Mouse (Mus musculus): ENCODE results near the gene Zfp936. TPM values are rescaled to one million over a fixed set of nuclear protein-coding genes. Genes with fewer than 3 reads are reported as not detected.
"Not testable (repeated sequence)": the region's sequence is repeated elsewhere in the genome, so short reads cannot be mapped to it uniquely, and the experiment has no call there.

Zfp936 gene
- not detected in 2 replicates for polyA plus RNA-seq (2014; fragmentation: Nextera tagmentation; extraction: Ambion mirVana)

- not testable (repeated sequence) for H3K4me2 ChIP-seq (replicated peaks); H3K4me3 ChIP-seq (replicated peaks; ENCODE audit: low read length); DNase-seq (ENCODE audit: low spot score); H3K36me3 ChIP-seq (replicated peaks; ENCODE audit: control insufficient read depth, insufficient read depth); H3K27ac ChIP-seq; H3K27me3 ChIP-seq (ENCODE audit: control insufficient read depth, insufficient read depth, low read length); H3K4me1 ChIP-seq (replicated peaks; ENCODE audit: control insufficient read depth, insufficient read depth, low read length); H3K9ac ChIP-seq; ATAC-seq (ENCODE audit: low FRiP score)
- H3K9me3 ChIP-seq (ENCODE audit: control insufficient read depth, low read length): peaks cover 11% of the 10 kb centered on the region
- WGBS: 82% methylated on average over 10 of the region's 10 CpGs
Measured at GRCm38 (mm10) chr7:43113929-43114328, at the start of gene Zfp936. TSS of gene Zfp936 (plus strand) at chr7:43114229.

GRCm38 (mm10) chr7:43077831-43078230 is 36.2 kb upstream of the Zfp936 start:
- H3K4me1 ChIP-seq (replicated peaks; ENCODE audit: control insufficient read depth, insufficient read depth, low read length): no peaks in the 10 kb centered on the region
- ATAC-seq (ENCODE audit: low FRiP score): no peak
- no peak overlapping the region for H3K9ac ChIP-seq
- peaks cover 20% of the 10 kb centered on the region for H3K9me3 ChIP-seq (ENCODE audit: control insufficient read depth, low read length)
- no peaks in the 10 kb centered on the region for H3K27me3 ChIP-seq (ENCODE audit: control insufficient read depth, insufficient read depth, low read length)
- no peak overlapping the region for H3K4me2 ChIP-seq (replicated peaks)
- 85% methylated on average over 8 of the region's 8 CpGs for WGBS
- no peaks in the 10 kb centered on the region for H3K36me3 ChIP-seq (replicated peaks; ENCODE audit: control insufficient read depth, insufficient read depth)
- DNase-seq (ENCODE audit: low spot score): no peak
- H3K4me3 ChIP-seq (replicated peaks; ENCODE audit: low read length): no peak overlapping the region
- H3K27ac ChIP-seq: no peak overlapping the region

GRCm38 (mm10) chr7:43128691-43129090 is 14.7 kb downstream of the Zfp936 start:
- H3K4me1 ChIP-seq (replicated peaks; ENCODE audit: control insufficient read depth, insufficient read depth, low read length); H3K4me3 ChIP-seq (replicated peaks; ENCODE audit: low read length); H3K9ac ChIP-seq; ATAC-seq (ENCODE audit: low FRiP score); H3K27ac ChIP-seq; H3K4me2 ChIP-seq (replicated peaks); H3K36me3 ChIP-seq (replicated peaks; ENCODE audit: control insufficient read depth, insufficient read depth); DNase-seq (ENCODE audit: low spot score); H3K27me3 ChIP-seq (ENCODE audit: control insufficient read depth, insufficient read depth, low read length): not testable (repeated sequence)
- peaks cover 49% of the 10 kb centered on the region for H3K9me3 ChIP-seq (ENCODE audit: control insufficient read depth, low read length)
- 94% methylated on average over 13 of the region's 15 CpGs for WGBS

GRCm38 (mm10) chr7:43164121-43164520 is 50.1 kb downstream of the Zfp936 start:
- not testable (repeated sequence) for DNase-seq (ENCODE audit: low spot score); H3K4me1 ChIP-seq (replicated peaks; ENCODE audit: control insufficient read depth, insufficient read depth, low read length); H3K36me3 ChIP-seq (replicated peaks; ENCODE audit: control insufficient read depth, insufficient read depth); H3K9ac ChIP-seq; H3K27me3 ChIP-seq (ENCODE audit: control insufficient read depth, insufficient read depth, low read length); ATAC-seq (ENCODE audit: low FRiP score); H3K4me3 ChIP-seq (replicated peaks; ENCODE audit: low read length); H3K27ac ChIP-seq; H3K4me2 ChIP-seq (replicated peaks)
- 81% methylated on average over 4 of the region's 4 CpGs for WGBS
- H3K9me3 ChIP-seq (ENCODE audit: control insufficient read depth, low read length): peaks cover 78% of the 10 kb centered on the region

DNA sequence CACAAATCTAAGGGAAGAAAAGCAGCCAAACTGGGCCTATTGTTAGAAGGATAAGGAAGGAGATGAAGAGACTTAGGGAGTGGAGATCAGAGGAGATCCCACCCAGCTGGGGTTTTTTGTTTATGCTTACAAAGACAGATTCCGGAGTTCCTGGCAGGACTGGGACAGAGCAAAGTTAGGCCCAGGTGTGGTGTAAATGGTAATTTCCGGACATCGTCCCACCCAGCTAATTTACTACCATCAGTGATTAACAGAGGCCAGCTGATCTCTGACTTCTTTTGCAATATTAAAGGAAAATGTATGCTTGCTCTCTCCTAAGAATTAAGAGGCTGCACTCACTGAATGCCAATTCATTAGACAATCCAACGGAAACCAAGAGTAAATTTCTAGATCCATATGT is 53.1 kb downstream of the Zfp936 start:
- WGBS: 88% methylated on average over 4 of the region's 4 CpGs
- not testable (repeated sequence) for H3K4me1 ChIP-seq (replicated peaks; ENCODE audit: control insufficient read depth, insufficient read depth, low read length); ATAC-seq (ENCODE audit: low FRiP score); H3K4me3 ChIP-seq (replicated peaks; ENCODE audit: low read length); H3K27ac ChIP-seq; H3K36me3 ChIP-seq (replicated peaks; ENCODE audit: control insufficient read depth, insufficient read depth); H3K4me2 ChIP-seq (replicated peaks); DNase-seq (ENCODE audit: low spot score); H3K27me3 ChIP-seq (ENCODE audit: control insufficient read depth, insufficient read depth, low read length); H3K9ac ChIP-seq
- H3K9me3 ChIP-seq (ENCODE audit: control insufficient read depth, low read length): peaks cover 80% of the 10 kb centered on the region

GRCm38 (mm10) chr7:43167811-43168210 is 53.8 kb downstream of the Zfp936 start:
- ATAC-seq (ENCODE audit: low FRiP score); H3K4me1 ChIP-seq (replicated peaks; ENCODE audit: control insufficient read depth, insufficient read depth, low read length); H3K9ac ChIP-seq; H3K4me3 ChIP-seq (replicated peaks; ENCODE audit: low read length); H3K4me2 ChIP-seq (replicated peaks); H3K36me3 ChIP-seq (replicated peaks; ENCODE audit: control insufficient read depth, insufficient read depth); H3K27ac ChIP-seq; H3K27me3 ChIP-seq (ENCODE audit: control insufficient read depth, insufficient read depth, low read length); DNase-seq (ENCODE audit: low spot score): not testable (repeated sequence)
- WGBS: 77% methylated on average over 1 of the region's 1 CpGs
- H3K9me3 ChIP-seq (ENCODE audit: control insufficient read depth, low read length): peaks cover 77% of the 10 kb centered on the region

DNA sequence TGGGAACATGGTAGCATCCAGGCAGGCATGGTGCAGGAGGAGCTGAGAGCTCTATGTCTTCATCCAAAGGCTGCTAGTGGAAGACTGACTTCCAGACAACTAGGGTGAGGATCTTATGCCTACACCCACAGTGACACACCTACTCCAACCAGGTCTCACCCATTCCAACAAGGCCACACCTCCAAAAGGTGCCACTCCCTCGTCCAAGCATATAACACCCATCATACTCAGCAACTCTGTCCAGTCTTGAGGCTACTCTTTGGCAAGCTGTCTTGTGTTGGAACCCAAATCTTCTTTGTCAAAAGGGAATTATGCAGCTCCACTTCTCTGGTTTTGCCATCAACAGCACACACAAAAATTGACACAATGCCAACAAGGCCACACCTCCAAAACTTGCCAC is 54.2 kb downstream of the Zfp936 start:
- peaks cover 77% of the 10 kb centered on the region for H3K9me3 ChIP-seq (ENCODE audit: control insufficient read depth, low read length)
- not testable (repeated sequence) for H3K9ac ChIP-seq; H3K27ac ChIP-seq; ATAC-seq (ENCODE audit: low FRiP score); H3K36me3 ChIP-seq (replicated peaks; ENCODE audit: control insufficient read depth, insufficient read depth); DNase-seq (ENCODE audit: low spot score); H3K4me1 ChIP-seq (replicated peaks; ENCODE audit: control insufficient read depth, insufficient read depth, low read length); H3K4me3 ChIP-seq (replicated peaks; ENCODE audit: low read length); H3K4me2 ChIP-seq (replicated peaks); H3K27me3 ChIP-seq (ENCODE audit: control insufficient read depth, insufficient read depth, low read length)
- WGBS: 58% methylated on average over 1 of the region's 1 CpGs

DNA sequence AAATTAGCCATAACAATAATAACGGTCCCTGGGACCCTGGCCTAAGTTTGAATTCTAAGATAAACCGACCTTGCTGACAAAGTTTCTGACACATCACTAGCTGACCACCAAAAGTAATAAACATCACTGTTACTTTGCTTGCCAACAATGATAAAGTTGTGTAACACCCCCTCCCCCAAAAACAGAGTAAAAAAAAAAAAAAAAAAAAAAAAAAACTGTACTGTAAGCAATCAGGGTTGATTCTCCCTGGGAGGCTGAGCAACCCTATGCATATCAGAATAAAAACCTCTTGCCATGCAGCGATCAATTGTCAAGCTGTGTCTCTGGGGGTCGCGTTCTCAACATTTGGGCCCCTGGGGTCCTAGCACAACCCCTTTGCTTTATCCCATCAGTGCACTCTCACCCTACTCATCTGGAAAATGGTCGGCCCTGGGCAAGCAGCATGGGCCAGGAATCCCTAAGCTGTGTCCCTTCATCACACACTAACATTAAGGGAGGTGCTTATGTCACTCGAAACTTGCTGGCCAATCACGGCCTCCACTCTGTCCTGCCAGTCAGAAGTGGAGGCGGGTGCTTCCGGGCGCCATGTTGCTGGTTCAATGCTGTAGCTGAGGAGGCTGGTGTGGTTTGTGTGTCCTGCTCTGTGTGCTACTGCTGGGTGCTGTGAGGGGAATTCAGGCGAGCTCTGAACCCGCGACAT is 63.1 kb downstream of the Zfp936 start:
- Histone ChIP-seq H3K9me3 (ENCODE audit: control insufficient read depth, low read length) (peaks cover 63% of the 10 kb centered on the region), H3K4me3 (replicated peaks; ENCODE audit: low read length) (no peak overlapping the region), H3K27me3 (ENCODE audit: control insufficient read depth, insufficient read depth, low read length) (no peaks in the 10 kb centered on the region), H3K27ac (no peak overlapping the region), H3K4me2 (replicated peaks) (no peak overlapping the region), H3K9ac (no peak overlapping the region), H3K36me3 (replicated peaks; ENCODE audit: control insufficient read depth, insufficient read depth) (no peaks in the 10 kb centered on the region), H3K4me1 (replicated peaks; ENCODE audit: control insufficient read depth, insufficient read depth, low read length) (no peaks in the 10 kb centered on the region)
- DNase-seq (ENCODE audit: low spot score) (no peak), ATAC-seq (ENCODE audit: low FRiP score) (no peak)
- 88% methylated on average over 14 of the region's 14 CpGs for WGBS

DNA sequence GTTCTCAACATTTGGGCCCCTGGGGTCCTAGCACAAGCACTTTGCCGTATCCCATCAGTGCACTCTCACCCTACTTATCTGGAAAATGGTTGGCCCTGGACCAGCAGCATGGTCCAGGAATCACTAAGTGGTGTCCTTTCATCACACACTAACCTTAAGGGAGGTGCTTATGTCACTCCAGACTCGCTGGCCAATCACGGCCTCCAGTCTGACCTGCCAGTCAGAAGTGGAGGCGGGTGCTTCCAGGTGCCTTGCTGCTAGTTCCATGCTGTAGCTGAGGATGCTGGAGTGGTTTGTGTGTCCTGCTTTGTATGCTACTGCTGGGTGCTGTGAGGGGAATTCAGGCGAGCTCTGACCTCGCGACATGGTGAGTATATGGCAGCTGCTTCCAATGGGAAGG is 99.8 kb downstream of the Zfp936 start:
- H3K4me1 ChIP-seq (replicated peaks; ENCODE audit: control insufficient read depth, insufficient read depth, low read length); H3K9ac ChIP-seq; H3K4me2 ChIP-seq (replicated peaks); H3K36me3 ChIP-seq (replicated peaks; ENCODE audit: control insufficient read depth, insufficient read depth); H3K27me3 ChIP-seq (ENCODE audit: control insufficient read depth, insufficient read depth, low read length); H3K27ac ChIP-seq; H3K4me3 ChIP-seq (replicated peaks; ENCODE audit: low read length); ATAC-seq (ENCODE audit: low FRiP score); DNase-seq (ENCODE audit: low spot score): not testable (repeated sequence)
- H3K9me3 ChIP-seq (ENCODE audit: control insufficient read depth, low read length): peaks cover 11% of the 10 kb centered on the region; the same call in 1 of the 2 replicates
- 86% methylated on average over 7 of the region's 7 CpGs for WGBS
